Mouse (Mus musculus): ENCODE results near the gene Gm10271. TPM values are rescaled to one million over a fixed set of nuclear protein-coding genes. Genes with fewer than 3 reads are reported as not detected.

The Gm10271 gene
- polyA plus RNA-seq, 1 experiment from 2014 or later: not detected

DNA sequence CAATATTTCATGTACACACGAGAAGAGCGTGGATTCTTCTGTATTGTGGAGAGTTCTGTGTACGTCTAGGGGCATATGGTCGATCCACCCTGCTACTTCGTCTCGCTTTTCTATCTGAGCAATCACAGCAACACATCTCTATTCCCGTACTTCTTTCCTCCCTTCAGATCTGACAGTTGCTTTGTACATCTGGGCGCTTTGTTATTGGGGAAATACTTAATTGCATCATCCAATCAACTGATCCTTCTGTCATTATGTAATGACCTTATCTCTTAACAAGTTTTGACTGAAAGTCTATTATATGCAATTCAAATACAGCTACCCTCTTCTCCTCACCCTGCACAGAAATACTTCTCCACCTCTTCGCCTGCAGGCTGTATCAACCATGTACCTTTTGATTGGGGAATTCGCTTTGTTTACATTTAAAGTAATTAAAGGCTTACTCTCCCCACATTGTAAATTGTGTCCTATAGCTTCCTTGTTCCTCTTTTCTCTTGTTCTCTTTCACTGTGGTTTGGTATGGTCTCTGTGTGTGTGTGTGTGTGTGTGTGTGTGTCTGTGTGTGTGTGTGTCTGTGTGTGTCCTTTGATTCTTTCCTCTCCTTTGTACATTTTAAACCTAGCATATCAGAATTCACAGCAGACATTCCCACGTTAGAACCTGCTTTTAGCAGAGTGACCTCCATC lies 45.8 kb downstream of the Gm10271 start:
- ATAC-seq (ENCODE audit: low FRiP score, low read depth): no peak
- Histone ChIP-seq H3K4me1 (replicated peaks) (no peaks in the 10 kb centered on the region), H3K4me2 (no peak overlapping the region), H3K9ac (no peak overlapping the region), H3K27me3 (no peaks in the 10 kb centered on the region), H3K4me3 (no peak overlapping the region), H3K36me3 (peaks cover 33% of the 10 kb centered on the region; the same call in 1 of the 2 replicates), H3K27ac (replicated peaks) (no peak overlapping the region), H3K9me3 (no peaks in the 10 kb centered on the region)
- 93% methylated on average over 11 of the region's 11 CpGs for WGBS

GRCm38 (mm10) chr10:116923651-116924495 lies 48.5 kb downstream of the Gm10271 start:
- H3K9me3 ChIP-seq: no peaks in the 10 kb centered on the region
- H3K4me1 ChIP-seq (replicated peaks): no peaks in the 10 kb centered on the region
- H3K27me3 ChIP-seq: no peaks in the 10 kb centered on the region
- no peak overlapping the region for H3K4me2 ChIP-seq
- peaks cover 28% of the 10 kb centered on the region; the same call in 1 of the 2 replicates for H3K36me3 ChIP-seq
- H3K9ac ChIP-seq: no peak overlapping the region
- ATAC-seq (ENCODE audit: low FRiP score, low read depth): no peak
- WGBS: 93% methylated on average over 19 of the region's 19 CpGs
- no peak overlapping the region for H3K27ac ChIP-seq (replicated peaks)
- no peak overlapping the region for H3K4me3 ChIP-seq

DNA sequence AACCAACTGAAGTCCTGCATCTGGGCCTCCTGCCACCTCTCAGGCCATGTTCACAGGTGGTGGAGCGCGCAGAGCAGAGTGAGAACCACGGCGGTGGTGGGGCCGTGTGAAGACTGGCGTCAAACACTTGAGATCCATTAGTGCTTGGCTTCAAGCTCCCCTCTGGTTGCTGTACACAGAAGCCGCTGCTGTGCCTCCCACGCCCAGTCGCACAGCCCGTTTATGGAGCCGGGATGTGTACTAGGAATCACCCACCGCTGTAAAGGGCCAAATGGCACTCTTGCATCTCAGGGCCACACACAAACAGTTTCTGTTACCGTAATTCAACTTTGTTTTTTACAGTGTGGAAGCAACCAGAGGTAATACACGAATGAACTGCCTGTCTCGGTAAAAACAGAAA lies 50.2 kb downstream of the Gm10271 start:
- Histone ChIP-seq H3K36me3 (peaks cover 27% of the 10 kb centered on the region; the same call in 1 of the 2 replicates), H3K4me3 (no peak overlapping the region), H3K9ac (no peak overlapping the region), H3K4me2 (no peak overlapping the region), H3K27ac (replicated peaks) (no peak overlapping the region), H3K9me3 (no peaks in the 10 kb centered on the region), H3K4me1 (replicated peaks) (no peaks in the 10 kb centered on the region), H3K27me3 (no peaks in the 10 kb centered on the region)
- no peak for ATAC-seq (ENCODE audit: low FRiP score, low read depth)
- 95% methylated on average over 15 of the region's 15 CpGs for WGBS

DNA sequence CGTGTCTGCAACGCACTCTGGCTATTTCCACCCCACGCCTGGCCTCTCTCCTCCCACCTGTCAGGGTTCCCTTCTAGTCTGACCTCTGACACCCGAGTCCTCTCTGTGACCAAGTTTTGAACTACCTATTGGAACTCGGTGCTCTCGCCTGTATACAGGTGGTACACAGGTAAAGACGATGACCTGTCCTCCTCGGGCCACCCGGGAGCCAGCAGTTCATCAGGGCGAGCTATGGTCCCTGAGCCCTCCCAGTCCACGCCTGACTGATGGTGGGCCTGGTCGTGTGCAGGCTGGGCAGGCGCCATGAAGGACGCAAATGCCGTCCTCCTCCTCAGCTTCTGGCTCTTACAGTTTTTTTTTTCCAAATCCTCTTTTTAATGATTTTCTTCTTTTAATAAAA lies 51.0 kb downstream of the Gm10271 start:
- Histone ChIP-seq H3K4me3 (no peak overlapping the region), H3K9ac (no peak overlapping the region), H3K4me2 (no peak overlapping the region), H3K9me3 (no peaks in the 10 kb centered on the region), H3K27ac (replicated peaks) (no peak overlapping the region), H3K4me1 (replicated peaks) (no peaks in the 10 kb centered on the region), H3K36me3 (peaks cover 25% of the 10 kb centered on the region; the same call in 1 of the 2 replicates), H3K27me3 (no peaks in the 10 kb centered on the region)
- 92% methylated on average over 15 of the region's 15 CpGs for WGBS
- no peak for ATAC-seq (ENCODE audit: low FRiP score, low read depth)

DNA sequence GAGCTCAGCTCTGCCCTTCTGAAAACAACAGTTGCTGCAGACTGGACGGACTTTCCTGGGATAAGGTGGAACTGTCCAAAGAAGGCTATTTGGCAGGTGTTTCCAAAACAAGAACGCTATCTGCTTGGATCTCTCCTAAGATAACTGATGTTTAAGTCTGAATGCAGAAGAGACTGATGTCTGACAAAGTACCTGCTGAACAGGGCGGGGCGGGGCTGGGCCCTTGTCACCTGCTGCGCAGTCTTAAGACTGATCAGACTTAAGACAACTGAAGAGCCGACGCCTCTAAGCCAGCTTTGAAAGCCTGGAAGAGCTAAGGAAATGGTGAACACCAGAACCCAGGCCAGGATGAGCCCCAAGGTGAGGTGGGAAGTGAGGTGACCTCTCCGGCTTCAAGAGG lies 51.8 kb downstream of the Gm10271 start:
- Histone ChIP-seq H3K9me3 (no peaks in the 10 kb centered on the region), H3K27ac (replicated peaks) (no peak overlapping the region), H3K27me3 (no peaks in the 10 kb centered on the region), H3K4me2 (no peak overlapping the region), H3K4me1 (replicated peaks) (no peaks in the 10 kb centered on the region), H3K9ac (no peak overlapping the region), H3K36me3 (peaks cover 21% of the 10 kb centered on the region; the same call in 1 of the 2 replicates), H3K4me3 (no peak overlapping the region)
- 92% methylated on average over 8 of the region's 8 CpGs for WGBS
- no peak for ATAC-seq (ENCODE audit: low FRiP score, low read depth)

DNA sequence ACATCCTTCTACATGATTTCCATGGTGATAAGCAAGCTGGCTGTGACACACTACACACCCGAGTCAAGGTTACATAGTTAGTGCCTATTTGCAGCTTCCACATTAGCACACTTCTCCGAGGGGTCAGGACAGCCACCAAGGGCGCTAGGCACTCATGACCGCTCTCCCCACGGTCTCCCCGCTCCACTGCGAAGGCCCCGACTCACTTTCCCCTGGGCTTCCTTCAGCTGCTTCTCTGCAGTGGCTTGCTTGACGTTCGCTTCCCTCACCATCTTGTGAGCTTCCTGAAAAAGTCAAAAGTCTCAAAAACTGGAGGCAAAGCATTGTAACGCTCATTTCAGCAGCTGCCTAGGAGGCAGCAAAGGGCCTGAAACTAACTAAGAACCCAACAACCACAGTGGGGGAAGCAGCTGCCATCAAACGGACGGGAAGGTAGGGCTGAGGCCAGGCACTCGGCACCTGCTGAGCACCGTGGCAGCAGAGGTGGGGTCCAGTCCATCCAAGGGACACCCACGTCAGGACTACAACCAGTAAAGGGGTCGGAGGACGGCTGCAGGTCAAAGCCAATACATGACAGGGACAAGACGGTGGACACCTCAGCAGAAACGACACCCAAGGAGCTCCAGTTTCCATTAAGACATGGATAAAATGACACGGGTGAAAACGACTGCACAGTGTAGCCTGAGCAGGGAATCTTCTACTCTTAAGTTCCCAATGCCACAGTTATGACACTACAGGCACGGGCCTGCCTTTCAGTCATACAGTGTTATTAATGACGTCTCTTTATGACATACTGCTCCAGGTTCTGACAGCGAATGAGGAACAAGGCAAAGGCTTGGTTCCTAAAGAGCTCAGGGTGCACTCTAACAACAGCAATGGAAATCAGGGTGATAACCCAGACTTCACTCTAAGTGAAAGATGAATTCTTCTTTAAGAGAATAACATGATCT lies 52.8 kb downstream of the Gm10271 start:
- H3K4me3 ChIP-seq: no peak overlapping the region
- H3K9ac ChIP-seq: no peak overlapping the region
- no peak for ATAC-seq (ENCODE audit: low FRiP score, low read depth)
- H3K9me3 ChIP-seq: no peaks in the 10 kb centered on the region
- no peaks in the 10 kb centered on the region for H3K27me3 ChIP-seq
- peaks cover 16% of the 10 kb centered on the region; the same call in 1 of the 2 replicates for H3K36me3 ChIP-seq
- H3K4me2 ChIP-seq: no peak overlapping the region
- H3K27ac ChIP-seq (replicated peaks): no peak overlapping the region
- H3K4me1 ChIP-seq (replicated peaks): no peaks in the 10 kb centered on the region
- 82% methylated on average over 25 of the region's 25 CpGs for WGBS

GRCm38 (mm10) chr10:116916581-116916980 lies 55.8 kb downstream of the Gm10271 start:
- WGBS: 84% methylated on average over 8 of the region's 8 CpGs
- no peak overlapping the region for H3K9ac ChIP-seq
- peaks cover 15% of the 10 kb centered on the region; the same call in 1 of the 2 replicates for H3K36me3 ChIP-seq
- H3K9me3 ChIP-seq: no peaks in the 10 kb centered on the region
- H3K27ac ChIP-seq (replicated peaks): no peak overlapping the region
- ATAC-seq (ENCODE audit: low FRiP score, low read depth): no peak
- H3K27me3 ChIP-seq: no peaks in the 10 kb centered on the region
- H3K4me2 ChIP-seq: no peak overlapping the region
- H3K4me3 ChIP-seq: no peak overlapping the region
- H3K4me1 ChIP-seq (replicated peaks): no peaks in the 10 kb centered on the region

DNA sequence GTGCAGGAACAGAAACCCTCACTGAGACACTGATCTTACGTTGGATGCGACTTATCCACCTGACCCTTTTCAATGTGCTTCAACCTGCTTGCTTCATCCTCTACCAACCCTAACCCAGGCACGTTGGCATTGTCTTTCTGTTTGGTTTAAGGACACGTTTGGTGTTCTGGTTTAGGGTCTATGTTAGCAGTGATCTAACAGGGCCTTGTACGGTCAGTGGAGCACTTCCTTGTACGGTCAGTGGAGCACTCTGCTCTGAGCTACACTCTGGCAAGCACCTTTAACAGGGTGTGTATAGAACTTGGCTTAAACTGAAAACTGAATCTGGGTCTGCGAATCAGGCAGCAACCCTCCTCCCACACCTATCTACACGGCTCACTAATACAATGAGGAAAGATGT lies 57.1 kb downstream of the Gm10271 start:
- no peak overlapping the region for H3K4me2 ChIP-seq
- H3K4me1 ChIP-seq (replicated peaks): no peaks in the 10 kb centered on the region
- 95% methylated on average over 8 of the region's 8 CpGs for WGBS
- no peak overlapping the region for H3K27ac ChIP-seq (replicated peaks)
- no peaks in the 10 kb centered on the region for H3K9me3 ChIP-seq
- no peak overlapping the region for H3K4me3 ChIP-seq
- no peak for ATAC-seq (ENCODE audit: low FRiP score, low read depth)
- H3K36me3 ChIP-seq: peaks cover 23% of the 10 kb centered on the region
- no peak overlapping the region for H3K9ac ChIP-seq
- no peaks in the 10 kb centered on the region for H3K27me3 ChIP-seq

DNA sequence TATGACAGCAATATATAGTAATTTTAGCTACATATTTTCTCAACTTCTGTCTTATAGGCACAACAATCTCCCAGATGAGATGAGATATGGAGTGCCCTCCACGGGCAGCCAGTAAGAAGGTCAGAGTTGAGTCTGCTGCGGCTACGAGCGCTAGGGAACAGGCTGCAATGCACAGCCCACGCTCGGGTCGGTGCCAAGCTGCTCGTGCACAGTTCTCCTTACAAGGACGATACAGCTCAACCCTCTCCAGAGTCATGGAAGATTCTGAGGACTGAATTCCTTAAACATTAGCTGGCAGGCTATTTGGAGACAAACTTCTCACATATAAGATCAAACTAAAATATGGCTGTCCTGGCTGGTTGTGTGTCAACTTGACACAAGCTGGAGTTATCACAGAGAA lies 57.8 kb downstream of the Gm10271 start:
- Histone ChIP-seq H3K9ac (no peak overlapping the region), H3K27me3 (no peaks in the 10 kb centered on the region), H3K4me1 (replicated peaks) (no peaks in the 10 kb centered on the region), H3K4me3 (no peak overlapping the region), H3K9me3 (no peaks in the 10 kb centered on the region), H3K27ac (replicated peaks) (no peak overlapping the region), H3K4me2 (no peak overlapping the region), H3K36me3 (peaks cover 30% of the 10 kb centered on the region)
- ATAC-seq (ENCODE audit: low FRiP score, low read depth): no peak
- WGBS: 90% methylated on average over 9 of the region's 9 CpGs

GRCm38 (mm10) chr10:116913647-116914273 lies 58.6 kb downstream of the Gm10271 start:
- Histone ChIP-seq H3K4me1 (replicated peaks) (no peaks in the 10 kb centered on the region), H3K27ac (replicated peaks) (no peak overlapping the region), H3K9ac (no peak overlapping the region), H3K4me3 (no peak overlapping the region), H3K4me2 (no peak overlapping the region), H3K27me3 (no peaks in the 10 kb centered on the region), H3K36me3 (peaks cover 32% of the 10 kb centered on the region), H3K9me3 (no peaks in the 10 kb centered on the region)
- ATAC-seq (ENCODE audit: low FRiP score, low read depth): no peak
- 95% methylated on average over 17 of the region's 17 CpGs for WGBS

GRCm38 (mm10) chr10:116912850-116913249 lies 59.6 kb downstream of the Gm10271 start:
- Histone ChIP-seq H3K4me3 (no peak overlapping the region), H3K9me3 (no peaks in the 10 kb centered on the region), H3K27ac (replicated peaks) (no peak overlapping the region), H3K4me1 (replicated peaks) (no peaks in the 10 kb centered on the region), H3K27me3 (no peaks in the 10 kb centered on the region), H3K9ac (no peak overlapping the region), H3K4me2 (no peak overlapping the region), H3K36me3 (peaks cover 36% of the 10 kb centered on the region)
- no peak for ATAC-seq (ENCODE audit: low FRiP score, low read depth)
- 94% methylated on average over 9 of the region's 9 CpGs for WGBS

Data from hindbrain, embryonic 15.5 days (tissue).